23 mouse cellular contexts compared by ENCODE assay signal in genomic region chr4:98577275-98577674, GRCm38 (mm10).
DNase-seq lines count a peak whose midpoint lies in the region; ATAC-seq lines count a peak whose summit lies in the region.
"Had no signal": no experiment of that assay in that cellular context is flagged by ENCODE, and none has a peak within 500 bp of the region (broad histone marks: within the 10 kb centered on the region; RNA-seq: fewer than 3 reads in every experiment).

No protein-coding gene starts in this region.

- no peaks in the 10 kb centered on the region for H3K9me3 ChIP-seq in lung, embryonic 16.5 days (ENCODE audit: control insufficient read depth, low read length)
- no peaks in the 10 kb centered on the region for H3K9me3 ChIP-seq in midbrain, embryonic 13.5 days
- H3K9me3 ChIP-seq: limb, embryonic 10.5 days had no signal

- no peaks in the 10 kb centered on the region for H3K27me3 ChIP-seq in lung, embryonic 16.5 days (ENCODE audit: control insufficient read depth, insufficient read depth, low read depth, low read length)
- H3K27me3 ChIP-seq in midbrain, embryonic 13.5 days: no peaks in the 10 kb centered on the region
- H3K27me3 ChIP-seq: embryonic facial prominence, embryonic 13.5 days had no signal

- no peaks in the 10 kb centered on the region for H3K36me3 ChIP-seq in lung, embryonic 16.5 days (ENCODE audit: control insufficient read depth, insufficient read depth, low read length)
- H3K36me3 ChIP-seq in midbrain, embryonic 13.5 days: no peaks in the 10 kb centered on the region
- H3K36me3 ChIP-seq: embryonic facial prominence, embryonic 13.5 days; G1E; limb, embryonic 10.5 days had no signal

- no peak overlapping the region for H3K9ac ChIP-seq in lung, embryonic 16.5 days (ENCODE audit: low read length)
- no peak overlapping the region for H3K9ac ChIP-seq in midbrain, embryonic 13.5 days (replicated peaks)
- H3K9ac ChIP-seq: embryonic facial prominence, embryonic 13.5 days; lung, embryonic 14.5 days had no signal

- H3K27ac ChIP-seq in lung, embryonic 16.5 days (ENCODE audit: low read length): no peak overlapping the region
- H3K27ac ChIP-seq in midbrain, embryonic 13.5 days: peak overlapping the region; percentile 70
- H3K27ac ChIP-seq: embryonic facial prominence, embryonic 13.5 days; layer of hippocampus, adult 2 months; limb, embryonic 10.5 days had no signal

- peak; percentile 61 for DNase-seq in adrenal gland, adult 2 months
- DNase-seq in adrenal gland, postnatal 4 days (ENCODE audit: low spot score in 2 of 2): no peak
- no peak for DNase-seq in lung, postnatal 10 days
- peak; percentile 13 to 25 for DNase-seq in adrenal gland, postnatal 36 days
- DNase-seq in cerebellum, postnatal 14 days: no peak
- DNase-seq in spleen, adult 18-20 months: no peak
- DNase-seq: cerebellum, adult 8-10 months; heart, postnatal 14 days; kidney, postnatal 10 days; lung, embryonic 14.5 days; right cerebral cortex, postnatal 14 days; thymus, postnatal 4 days had no signal

- no peak overlapping the region for H3K4me2 ChIP-seq in lung, embryonic 16.5 days (ENCODE audit: low read depth, low read length)
- no peak overlapping the region for H3K4me2 ChIP-seq in midbrain, embryonic 13.5 days (replicated peaks)
- H3K4me2 ChIP-seq: embryonic facial prominence, embryonic 13.5 days; heart, embryonic 11.5 days; liver, embryonic 11.5 days; lung, embryonic 14.5 days had no signal

- no peaks in the 10 kb centered on the region for H3K4me1 ChIP-seq in lung, embryonic 16.5 days (replicated peaks; ENCODE audit: control insufficient read depth, insufficient read depth, low read length)
- peaks cover 8% of the 10 kb centered on the region for H3K4me1 ChIP-seq in midbrain, embryonic 13.5 days (replicated peaks)
- H3K4me1 ChIP-seq: embryonic facial prominence, embryonic 13.5 days; limb, embryonic 10.5 days had no signal

- no peak overlapping the region for H3K4me3 ChIP-seq in lung, embryonic 16.5 days (ENCODE audit: low read length)
- no peak overlapping the region for H3K4me3 ChIP-seq in midbrain, embryonic 13.5 days (replicated peaks)
- H3K4me3 ChIP-seq: embryonic facial prominence, embryonic 13.5 days; layer of hippocampus, adult 2 months; limb, embryonic 10.5 days; myocyte had no signal

- 0 out of 2 replicates have a peak, but pooled peaks have one; percentile 31 for ATAC-seq in lung, embryonic 16.5 days (ENCODE audit: low read depth)
- ATAC-seq in midbrain, embryonic 13.5 days: no peak
- ATAC-seq: CD4-positive, CD25-positive, alpha-beta regulatory T cell, adult 4 months; intestine, embryonic 16.5 days had no signal

Comparison
In these comparisons a context has a peak if more than half of its experiments do, and no peak if none do; other contexts are left out.
1. DNase-seq: peak in adrenal gland, adult 2 months (single experiment) and adrenal gland, postnatal 36 days (2 of 2); none in adrenal gland, postnatal 4 days (0 of 2), lung, postnatal 10 days (single experiment), cerebellum, postnatal 14 days (0 of 2) and spleen, adult 18-20 months (0 of 2).